Mouse (Mus musculus) heart, adult 2 months (tissue): ENCODE measurements around the gene Eif4a1.

Source experiments
- CTCF ChIP-seq: fragments of 200-600 bp; IDR thresholded peaks from 2 replicates; pipeline ENCODE4 v1.8.1; 2022; ENCODE audit warnings: antibody characterized with exemption, mild to moderate bottlenecking, moderate library complexity
- POLR2A ChIP-seq: fragments of 200-500 bp; IDR thresholded peaks from 2 replicates; pipeline ENCODE4 v1.6.1; 2011; ENCODE audit warnings: mild to moderate bottlenecking, low read depth, low read length, control low read depth; ENCODE audit not compliant: insufficient read depth

GRCm38 (mm10) chr11:69635471-69635870, 36.8 kb downstream of the Eif4a1 start:
- TF ChIP-seq CTCF = no peak
- no peak for TF ChIP-seq POLR2A
